Mouse (Mus musculus) liver, embryonic 11.5 days (tissue): ENCODE results near the gene Tnfrsf17. TPM values are rescaled to one million over a fixed set of nuclear protein-coding genes. Genes with fewer than 3 reads are reported as not detected.
"Not testable (repeated sequence)": the region's sequence is repeated elsewhere in the genome, so short reads cannot be mapped to it uniquely, and the experiment has no call there.

Source experiments
- ATAC-seq: fragments of 200-750 bp; cut with Nextera tagmentation; replicated peaks from 2 replicates; pipeline ENCODE4 v1.8.0; 2017; ENCODE audit warnings: moderate number of reproducible peaks, mild to moderate bottlenecking, moderate TSS enrichment, moderate library complexity; ENCODE audit not compliant: low FRiP score
- DNase-seq: peaks from one replicate; pipeline ENCODE4 v3.0.0-alpha.2; 2017; ENCODE audit warnings: low spot score
- H3K27ac ChIP-seq: fragments of 300-500 bp; sonication (generic); 2 replicates; pipeline ENCODE4 v1.5.1; 2014; ENCODE audit warnings: mild to moderate bottlenecking, low read depth, low read length, control low read depth
- H3K27me3 ChIP-seq: fragments of 300-500 bp; sonication (generic); replicated peaks from 2 replicates; pipeline ENCODE4 v1.6.1; 2014; ENCODE audit warnings: low read length, mixed read lengths; ENCODE audit not compliant: control insufficient read depth, insufficient read depth
- H3K36me3 ChIP-seq: fragments of 300-500 bp; sonication (generic); 2 replicates; pipeline ENCODE4 v1.6.1; 2014; ENCODE audit warnings: mild to moderate bottlenecking, low read length, moderate library complexity, mixed read lengths; ENCODE audit not compliant: control insufficient read depth, insufficient read depth
- H3K4me1 ChIP-seq: fragments of 300-500 bp; sonication (generic); replicated peaks from 2 replicates; pipeline ENCODE4 v1.6.1; 2014; ENCODE audit warnings: low read length, mixed read lengths; ENCODE audit not compliant: control insufficient read depth, insufficient read depth
- H3K4me2 ChIP-seq: fragments of 300-500 bp; sonication (generic); 2 replicates; pipeline ENCODE4 v1.6.1; 2014; ENCODE audit warnings: mild to moderate bottlenecking, control low read depth, moderate library complexity
- H3K4me3 ChIP-seq: fragments of 300-500 bp; sonication (generic); 2 replicates; pipeline ENCODE4 v1.5.1; 2014; ENCODE audit warnings: low read depth, low read length, control low read depth
- H3K9ac ChIP-seq: fragments of 300-500 bp; sonication (generic); 2 replicates; pipeline ENCODE4 v1.6.1; 2014; ENCODE audit warnings: low read depth, low read length, control low read depth
- H3K9me3 ChIP-seq: fragments of 300-500 bp; sonication (generic); 2 replicates; pipeline ENCODE4 v1.6.1; 2016; ENCODE audit warnings: low read length, inconsistent platforms, mixed read lengths; ENCODE audit not compliant: control insufficient read depth
- WGBS: fragments of 180-500 bp; shearing (Covaris S2); extraction: QIAGEN DNeasy Blood & Tissue Kit; methylation state at CpG from one replicate; pipeline ENCODE4 v1.1.7; 2014; 5-methylcytosine and 5-hydroxymethylcytosine counted together
- polyA plus RNA-seq: library from polyadenylated mRNA; unstranded; fragments of >200 nt; fragmentation: Nextera tagmentation; extraction: Ambion mirVana; gene quantifications from 2 replicates; pipeline ENCODE4 v1.2.1, GENCODE M21; 2014

Gene Tnfrsf17
- polyA plus RNA-seq, 1 experiment from 2014 or later = not detected

DNA sequence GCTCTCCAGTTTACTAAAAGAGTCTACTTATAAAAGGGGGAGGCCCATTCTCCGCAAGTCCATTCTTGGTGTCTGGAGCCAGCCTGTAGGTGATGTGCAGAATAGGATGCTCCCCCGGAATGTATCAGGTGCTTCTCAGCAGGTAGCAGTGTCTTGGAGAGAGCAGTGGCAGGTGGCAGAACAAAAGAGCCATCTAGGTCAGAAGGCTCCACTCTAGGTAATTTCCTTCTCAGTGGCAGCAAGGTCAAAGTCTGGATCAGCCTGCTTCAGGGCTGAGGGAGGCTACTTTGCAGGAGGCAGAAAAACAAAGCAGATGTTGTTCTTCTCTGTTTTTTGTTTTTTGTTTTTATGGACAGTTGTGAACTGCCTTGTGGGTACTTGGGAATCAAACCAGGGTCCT is 47.0 kb downstream of the Tnfrsf17 start:
- H3K27me3 ChIP-seq, H3K4me2 ChIP-seq, ATAC-seq, H3K36me3 ChIP-seq, DNase-seq, H3K4me3 ChIP-seq, H3K4me1 ChIP-seq, H3K27ac ChIP-seq, H3K9me3 ChIP-seq, H3K9ac ChIP-seq: not testable (repeated sequence)
- WGBS = 84% methylated on average over 2 of the region's 2 CpGs

DNA sequence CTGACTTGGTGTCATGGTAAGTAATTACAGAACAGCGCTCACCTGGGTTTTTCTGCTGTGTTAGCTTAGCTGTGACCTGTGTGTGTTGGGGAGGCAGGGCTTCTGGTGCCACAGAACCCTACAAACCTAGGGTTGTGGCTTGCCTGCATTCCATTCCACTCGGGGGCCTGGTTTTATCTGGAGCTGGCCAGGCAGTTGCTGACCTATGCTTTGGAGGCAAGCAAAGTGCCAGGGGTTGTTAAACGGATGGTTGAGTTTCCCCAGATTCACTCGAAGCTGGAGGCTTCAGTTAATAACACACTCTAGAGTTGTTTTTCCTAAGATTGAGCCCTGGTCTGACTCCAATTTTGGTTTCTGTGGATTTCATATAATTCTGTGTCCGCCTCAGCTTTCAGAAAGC is 52.0 kb downstream of the Tnfrsf17 start:
- no peak overlapping the region for H3K4me3 ChIP-seq
- no peaks in the 10 kb centered on the region for H3K36me3 ChIP-seq
- no peak for ATAC-seq
- no peak overlapping the region for H3K9ac ChIP-seq
- WGBS = 63% methylated on average over 5 of the region's 5 CpGs
- no peaks in the 10 kb centered on the region for H3K9me3 ChIP-seq
- H3K27me3 ChIP-seq = no peaks in the 10 kb centered on the region
- DNase-seq = no peak
- H3K4me2 ChIP-seq = no peak overlapping the region
- peaks cover 9% of the 10 kb centered on the region; the same call in 1 of the 2 replicates for H3K4me1 ChIP-seq
- H3K27ac ChIP-seq = no peak overlapping the region

DNA sequence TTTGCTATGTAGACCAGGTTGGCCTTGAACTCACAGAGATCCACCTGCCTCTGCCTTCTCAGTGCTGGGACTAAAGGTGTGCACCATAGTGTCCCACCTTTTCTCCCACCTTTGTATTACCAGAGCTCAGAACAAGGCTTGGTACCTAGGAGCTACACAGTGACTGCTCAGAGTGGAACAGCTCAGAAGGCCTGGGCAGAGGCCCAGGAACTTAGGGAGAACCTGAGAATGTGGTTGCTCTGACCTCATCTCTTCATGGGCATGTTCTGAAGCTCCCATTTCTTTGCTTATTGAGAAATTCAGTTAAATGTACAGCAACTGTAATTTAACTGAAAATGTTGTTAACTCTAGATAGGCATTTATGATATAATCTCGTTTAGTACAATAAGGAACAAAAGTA is 53.2 kb downstream of the Tnfrsf17 start:
- WGBS = 68% methylated on average over 1 of the region's 1 CpGs
- no peaks in the 10 kb centered on the region for H3K9me3 ChIP-seq
- no peak overlapping the region for H3K9ac ChIP-seq
- no peak overlapping the region for H3K4me3 ChIP-seq
- ATAC-seq (no peak), DNase-seq (no peak)
- no peaks in the 10 kb centered on the region for H3K27me3 ChIP-seq
- no peaks in the 10 kb centered on the region for H3K36me3 ChIP-seq
- no peak overlapping the region for H3K27ac ChIP-seq
- peaks cover 9% of the 10 kb centered on the region; the same call in 1 of the 2 replicates for H3K4me1 ChIP-seq
- H3K4me2 ChIP-seq = no peak overlapping the region

DNA sequence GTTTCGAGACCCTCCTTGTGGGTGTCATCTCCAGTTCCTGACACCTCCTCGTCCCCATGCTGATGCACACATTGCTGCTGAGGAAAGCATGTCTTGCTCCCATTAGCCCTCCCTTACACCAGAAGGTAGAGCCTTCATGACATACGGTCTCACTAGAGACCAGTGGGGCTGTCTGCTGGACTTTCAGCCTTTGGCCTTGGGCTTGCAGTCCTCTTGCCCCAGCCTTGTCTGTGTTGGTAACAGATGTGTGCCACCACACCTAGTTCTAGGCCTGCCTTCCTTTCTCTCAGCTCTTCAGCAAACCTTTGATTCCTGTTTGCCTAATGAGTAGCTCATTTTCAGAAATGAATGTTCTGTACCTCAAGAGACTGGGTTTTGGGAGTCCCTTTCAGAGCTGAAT is 54.8 kb downstream of the Tnfrsf17 start:
- DNase-seq = no peak
- Histone ChIP-seq H3K9ac (no peak overlapping the region), H3K27me3 (no peaks in the 10 kb centered on the region), H3K36me3 (no peaks in the 10 kb centered on the region), H3K4me3 (no peak overlapping the region), H3K4me2 (no peak overlapping the region), H3K4me1 (peaks cover 9% of the 10 kb centered on the region; the same call in 1 of the 2 replicates), H3K9me3 (no peaks in the 10 kb centered on the region), H3K27ac (no peak overlapping the region)
- 88% methylated on average over 3 of the region's 3 CpGs for WGBS
- ATAC-seq = no peak

DNA sequence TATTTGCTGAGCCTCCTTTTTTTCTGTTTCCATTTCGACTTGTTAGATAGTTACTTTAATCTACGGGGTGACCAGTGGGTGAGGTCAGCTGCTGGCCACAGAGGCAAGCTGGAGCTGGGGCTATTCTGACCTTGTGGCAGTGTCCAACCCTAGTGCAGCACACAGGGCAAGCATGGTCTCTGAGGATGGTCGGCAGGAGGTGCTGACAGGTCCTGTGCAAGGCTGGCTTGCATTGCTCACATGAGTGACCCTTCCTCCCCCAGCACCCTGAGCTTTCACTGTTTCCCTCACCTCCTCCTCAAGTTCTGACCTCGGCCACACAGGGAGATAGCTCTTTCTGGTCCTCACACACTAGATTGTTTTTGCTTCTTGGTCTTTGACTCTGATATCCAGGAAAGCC is 55.5 kb downstream of the Tnfrsf17 start:
- ATAC-seq = no peak
- peaks cover 9% of the 10 kb centered on the region; the same call in 1 of the 2 replicates for H3K4me1 ChIP-seq
- H3K27me3 ChIP-seq = no peaks in the 10 kb centered on the region
- no peak overlapping the region for H3K4me2 ChIP-seq
- no peak overlapping the region for H3K9ac ChIP-seq
- WGBS = 45% methylated on average over 4 of the region's 4 CpGs
- no peak for DNase-seq
- H3K36me3 ChIP-seq = no peaks in the 10 kb centered on the region
- no peak overlapping the region for H3K27ac ChIP-seq
- H3K9me3 ChIP-seq = no peaks in the 10 kb centered on the region
- no peak overlapping the region for H3K4me3 ChIP-seq

DNA sequence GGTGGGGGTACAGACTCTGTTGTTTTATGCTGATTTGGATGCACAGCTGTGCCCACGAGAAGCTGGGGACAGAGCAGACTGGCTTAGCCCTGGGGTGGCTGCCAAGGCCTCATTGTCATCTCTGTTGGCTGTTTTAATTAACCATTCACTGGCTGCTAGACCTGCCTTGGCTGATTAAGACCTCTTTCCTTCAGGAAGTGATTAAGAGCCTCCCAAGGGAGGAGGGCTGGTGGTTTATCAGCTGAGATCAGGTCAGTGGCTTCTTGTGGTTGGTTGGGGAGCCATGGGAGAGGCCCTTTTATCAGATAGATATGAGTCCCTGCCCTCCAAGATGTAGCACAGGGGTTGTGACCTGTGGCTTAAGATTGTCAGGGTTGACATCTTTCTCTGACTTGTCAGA is 56.0 kb downstream of the Tnfrsf17 start:
- ATAC-seq (peak; percentile 76), DNase-seq (no peak)
- H3K4me2 ChIP-seq = no peak overlapping the region
- no peak overlapping the region for H3K4me3 ChIP-seq
- H3K27ac ChIP-seq = no peak overlapping the region
- H3K9ac ChIP-seq = no peak overlapping the region
- H3K36me3 ChIP-seq = no peaks in the 10 kb centered on the region
- H3K27me3 ChIP-seq = no peaks in the 10 kb centered on the region
- H3K4me1 ChIP-seq = peaks cover 9% of the 10 kb centered on the region; the same call in 1 of the 2 replicates
- WGBS = 23% methylated on average over 1 of the region's 1 CpGs
- H3K9me3 ChIP-seq = no peaks in the 10 kb centered on the region

Other genes starting within 250 kb of the Tnfrsf17 start
- gene Litaf, start 247.7 kb upstream of the Tnfrsf17 start, polyA plus RNA-seq = 53.6 and 56.0 TPM in 2 replicates
- 36.5 and 38.0 TPM in 2 replicates for gene Txndc11, start 179.2 kb upstream of the Tnfrsf17 start, polyA plus RNA-seq
- gene Zc3h7a, start 137.4 kb upstream of the Tnfrsf17 start, polyA plus RNA-seq = 87.9 and 92.2 TPM in 2 replicates
- gene Rsl1d1, start 110.5 kb upstream of the Tnfrsf17 start, polyA plus RNA-seq = 313 and 345 TPM in 2 replicates
- 126 and 129 TPM in 2 replicates for gene Gspt1, start 59.5 kb upstream of the Tnfrsf17 start, polyA plus RNA-seq
- 4.5 and 5.1 TPM in 2 replicates for gene Snx29, start 9.1 kb downstream of the Tnfrsf17 start, polyA plus RNA-seq